Mouse (Mus musculus) embryonic stem cell, embryonic (primary cell): Measurements from ENCODE around the gene Adam34.
"Not testable (repeated sequence)": the region's sequence is repeated elsewhere in the genome, so short reads cannot be mapped to it uniquely, and the experiment has no call there.

ENCODE experiments used
- CTCF ChIA-PET, 4 experiments: fragments of 300-600 bp in 2 of 4; fragments of 350-600 bp in 2 of 4; sonication (Branson Sonifier 250); formaldehyde crosslinking; loops; one replicate each; lab custom pipeline; 2022; ENCODE audit warnings: inconsistent platforms in 2 of 4; lab: Charles Lee
- POLR2A ChIA-PET, 4 experiments: fragments of 300-600 bp in 2 of 4; fragments of 350-600 bp in 2 of 4; sonication (Branson Sonifier 250); formaldehyde crosslinking; loops; one replicate each; lab custom pipeline; 2022; ENCODE audit warnings: antibody characterized with exemption in 4 of 4, inconsistent platforms in 1 of 4; lab: Charles Lee

The Adam34 gene

DNA sequence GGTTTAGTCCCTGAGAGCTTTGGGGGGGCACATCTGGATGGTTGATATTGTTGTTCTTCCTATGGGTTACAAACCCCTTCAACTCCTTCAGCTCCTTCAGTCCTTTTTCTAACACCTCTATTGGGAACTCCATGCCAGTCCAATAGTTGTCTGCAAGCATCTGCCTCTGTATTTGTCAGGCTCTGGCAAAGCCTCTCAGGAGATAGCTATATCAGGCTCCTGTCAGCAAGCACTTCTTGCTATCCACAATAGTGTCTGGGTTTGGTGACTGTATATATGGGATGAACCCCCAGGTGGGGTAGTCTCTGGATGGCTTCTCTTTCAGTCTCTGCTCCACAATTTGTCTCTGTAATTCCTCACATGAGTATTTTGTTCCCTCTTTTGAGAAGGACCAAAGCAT lies at the start of gene Adam34:
Gene Adam34, minus strand, starts transcription at position 101 of the 400 bp plus-strand sequence.
- POLR2A ChIA-PET, result interaction anchor here in 1 of 4 experiments (1.4 kb wide), 1 partner anchor 15 kb away, joined by 3 read pairs; no protein-coding TSS in a partner anchor
- CTCF ChIA-PET, result interaction anchor here in 1 of 4 experiments (0.7 kb wide), 1 partner anchor 670 kb away, joined by 3 read pairs; no protein-coding TSS in a partner anchor

- ChIA-PET CTCF (no interaction called here), POLR2A (no interaction called here)
Observed at GRCm38 (mm10) chr8:43627176-43627575, 82.7 kb downstream of the Adam34 start, which contains the start of gene Gm5346. Gm5346 (minus strand) TSS chr8:43627276.

GRCm38 (mm10) chr8:43616046-43616445 lies 93.8 kb downstream of the Adam34 start:
- ChIA-PET POLR2A (interaction anchor here in 1 of 4 experiments (0.7 kb wide), 1 partner anchor 663 kb away, joined by 3 read pairs; no protein-coding TSS in a partner anchor), CTCF (no interaction called here)

DNA sequence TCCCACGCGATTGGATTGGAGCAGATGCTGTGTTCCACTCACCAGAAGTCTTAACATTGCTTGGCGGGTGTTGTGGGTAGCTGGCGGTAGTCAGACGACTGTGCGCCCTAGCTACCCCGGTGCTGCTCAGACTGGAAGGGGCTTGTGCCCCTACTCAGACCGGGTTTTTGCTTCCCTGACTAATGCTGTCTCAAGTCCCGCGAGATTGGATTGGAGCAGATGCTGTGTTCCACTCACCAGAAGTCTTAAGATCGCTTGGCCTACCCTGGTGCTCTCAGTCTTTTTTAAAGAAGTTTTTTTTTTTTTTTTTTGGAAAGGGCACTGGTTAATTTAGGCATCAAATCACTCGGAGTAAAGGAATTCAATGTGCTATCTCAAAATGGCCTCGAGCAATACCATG lies 106.2 kb downstream of the Adam34 start:
- POLR2A ChIA-PET, result interaction anchor here in 1 of 4 experiments (0.7 kb wide), 1 partner anchor 862 kb away, joined by 8 read pairs; no protein-coding TSS in a partner anchor
- CTCF ChIA-PET, result not testable (repeated sequence)

DNA sequence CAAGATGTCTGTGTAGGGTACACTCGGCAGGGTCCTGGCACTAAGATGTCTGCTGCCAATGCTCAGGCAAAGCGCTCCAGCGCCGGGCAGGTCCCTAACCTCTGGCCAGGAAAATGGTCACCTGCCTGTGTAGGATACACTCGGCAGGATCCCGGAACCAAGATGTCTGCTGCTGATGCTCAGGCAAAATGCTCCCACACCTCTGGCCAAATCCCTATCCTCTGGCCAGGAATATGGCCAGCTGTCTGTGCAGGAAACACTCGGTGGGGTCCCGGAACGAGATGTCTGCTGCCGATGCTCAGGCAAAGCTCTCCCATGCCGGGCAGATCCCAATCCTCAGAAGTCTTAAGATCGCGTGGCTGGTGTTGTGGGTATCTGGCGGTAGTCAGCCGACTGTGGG lies 106.7 kb downstream of the Adam34 start:
- POLR2A ChIA-PET, result interaction anchor here in 1 of 4 experiments (0.7 kb wide), 1 partner anchor 861 kb away, joined by 8 read pairs; no protein-coding TSS in a partner anchor
- CTCF ChIA-PET, result not testable (repeated sequence)
